In the genomic region with DNA sequence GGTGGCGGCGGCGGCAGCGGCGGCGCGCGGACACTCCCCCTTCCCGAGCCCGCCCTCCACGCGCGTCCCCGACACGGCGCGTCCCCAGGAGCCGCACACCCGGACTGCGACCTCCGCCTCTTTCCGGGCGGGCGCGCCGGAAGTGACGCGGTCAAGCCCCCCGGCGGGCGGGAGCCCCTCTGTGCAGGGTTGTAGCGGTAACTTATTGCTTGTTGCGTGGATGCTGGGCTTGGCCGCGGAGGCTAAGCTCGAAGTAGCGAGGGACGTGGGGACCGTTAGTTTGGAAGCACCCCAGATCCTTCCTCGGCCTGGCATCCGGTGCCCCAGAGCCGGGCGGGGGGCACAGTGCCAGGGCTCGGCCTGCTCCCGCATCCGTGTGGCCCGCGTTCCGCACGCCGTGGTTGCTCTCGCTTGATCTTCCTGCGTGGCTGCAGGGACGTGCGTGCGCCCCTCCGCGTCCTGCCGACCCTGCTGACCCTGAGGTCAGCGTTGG, we compare ENCODE assay signal across 7 mouse cellular contexts. TPM values are rescaled to one million over a fixed set of nuclear protein-coding genes. Genes with fewer than 3 reads are reported as not detected.
DNase-seq lines count a peak whose midpoint lies in the region; ATAC-seq lines count a peak whose summit lies in the region.

Gene Prkacb, minus strand, starts transcription at position 90 of the 493 bp plus-strand sequence.

- peak; percentile 96 for DNase-seq in adrenal gland, postnatal 14 days
- peak; percentile 91 for DNase-seq in embryonic facial prominence, embryonic 11.5 days (ENCODE audit: low spot score)
- DNase-seq in heart, adult 11 months: peak; percentile 99
- peak; percentile 94 for DNase-seq in kidney, adult 18-20 months
- DNase-seq in limb, embryonic 11.5 days (ENCODE audit: low spot score): peak; percentile 92
- DNase-seq in midbrain, embryonic 14.5 days: peak; percentile 96
- peak; percentile 79 to 88 for DNase-seq in spleen, adult 18-20 months

- no peaks in the 10 kb centered on the region for H3K4me1 ChIP-seq in embryonic facial prominence, embryonic 11.5 days (ENCODE audit: control insufficient read depth, insufficient read depth, low read length)
- peaks cover 2% of the 10 kb centered on the region; the same call in 1 of the 2 replicates for H3K4me1 ChIP-seq in limb, embryonic 11.5 days (ENCODE audit: control insufficient read depth, insufficient read depth, low read length)
- H3K4me1 ChIP-seq in midbrain, embryonic 14.5 days (ENCODE audit: control insufficient read depth, insufficient read depth, low read length): peaks cover 18% of the 10 kb centered on the region

- ATAC-seq in embryonic facial prominence, embryonic 11.5 days (replicated peaks; ENCODE audit: insufficient number of reproducible peaks, low FRiP score, low TSS enrichment, low read depth): peak; percentile 95
- ATAC-seq in limb, embryonic 11.5 days (ENCODE audit: insufficient number of reproducible peaks, low FRiP score, low TSS enrichment, low read depth): peak; percentile 94
- peak; percentile 98 for ATAC-seq in midbrain, embryonic 14.5 days (ENCODE audit: low FRiP score, low TSS enrichment)

- H3K27me3 ChIP-seq in embryonic facial prominence, embryonic 11.5 days (ENCODE audit: control insufficient read depth, insufficient read depth, low read length): no peaks in the 10 kb centered on the region
- no peaks in the 10 kb centered on the region for H3K27me3 ChIP-seq in limb, embryonic 11.5 days (ENCODE audit: control insufficient read depth, insufficient read depth, low read length)
- H3K27me3 ChIP-seq in midbrain, embryonic 14.5 days (ENCODE audit: control insufficient read depth, insufficient read depth, low read length): no peaks in the 10 kb centered on the region

- H3K9me3 ChIP-seq in embryonic facial prominence, embryonic 11.5 days (replicated peaks; ENCODE audit: control insufficient read depth, low read length): no peaks in the 10 kb centered on the region
- H3K9me3 ChIP-seq in limb, embryonic 11.5 days (ENCODE audit: control insufficient read depth, low read length): no peaks in the 10 kb centered on the region
- no peaks in the 10 kb centered on the region for H3K9me3 ChIP-seq in midbrain, embryonic 14.5 days (ENCODE audit: control insufficient read depth, low read length)

- under 1% methylated on average over 55 of the region's 60 CpGs for WGBS in embryonic facial prominence, embryonic 11.5 days
- WGBS in limb, embryonic 11.5 days: 0% methylated on average over 55 of the region's 60 CpGs
- WGBS in midbrain, embryonic 14.5 days: 1% methylated on average over 39 of the region's 60 CpGs

- peak within 1 kb of the TSS; percentile 64 for H3K4me2 ChIP-seq in embryonic facial prominence, embryonic 11.5 days (ENCODE audit: low read depth, low read length)
- peak within 1 kb of the TSS; percentile 82 for H3K4me2 ChIP-seq in limb, embryonic 11.5 days (ENCODE audit: low read depth, severe bottlenecking)
- peak within 1 kb of the TSS; percentile 84 for H3K4me2 ChIP-seq in midbrain, embryonic 14.5 days (ENCODE audit: low read length)

- H3K9ac ChIP-seq in embryonic facial prominence, embryonic 11.5 days (replicated peaks; ENCODE audit: low read length): peak within 1 kb of the TSS; percentile 96
- H3K9ac ChIP-seq in limb, embryonic 11.5 days (ENCODE audit: low read length): peak within 1 kb of the TSS; percentile 94
- peak within 1 kb of the TSS; percentile 93 for H3K9ac ChIP-seq in midbrain, embryonic 14.5 days (replicated peaks; ENCODE audit: low read length)

- H3K4me3 ChIP-seq in embryonic facial prominence, embryonic 11.5 days (ENCODE audit: low read depth, low read length): peak within 1 kb of the TSS; percentile 94
- H3K4me3 ChIP-seq in limb, embryonic 11.5 days (ENCODE audit: low read depth, low read length): peak within 1 kb of the TSS; percentile 97
- peak within 1 kb of the TSS; percentile 97 for H3K4me3 ChIP-seq in midbrain, embryonic 14.5 days (replicated peaks; ENCODE audit: low read depth, low read length)

- H3K36me3 ChIP-seq in embryonic facial prominence, embryonic 11.5 days (replicated peaks; ENCODE audit: control insufficient read depth, insufficient read depth, low read depth, low read length): no peaks in the 10 kb centered on the region
- H3K36me3 ChIP-seq in limb, embryonic 11.5 days (ENCODE audit: control insufficient read depth, insufficient read depth, low read length): no peaks in the 10 kb centered on the region
- no peaks in the 10 kb centered on the region for H3K36me3 ChIP-seq in midbrain, embryonic 14.5 days (ENCODE audit: control insufficient read depth, insufficient read depth, low read length)

- H3K27ac ChIP-seq in embryonic facial prominence, embryonic 11.5 days (replicated peaks; ENCODE audit: low read depth, low read length): peak within 1 kb of the TSS; percentile 75
- H3K27ac ChIP-seq in limb, embryonic 11.5 days (replicated peaks; ENCODE audit: low read depth, low read length): peak within 1 kb of the TSS; percentile 74
- H3K27ac ChIP-seq in midbrain, embryonic 14.5 days (replicated peaks; ENCODE audit: low read depth, low read length): peak within 1 kb of the TSS; percentile 96

RNA-seq across cellular contexts. Expression of gene Prkacb, which starts in this region (rescaled TPM):
- 103 and 114 TPM in 2 replicates for total RNA-seq in adrenal gland, postnatal 14 days (2021)
- 78.1 and 80.9 TPM in 2 replicates for polyA plus RNA-seq in embryonic facial prominence, embryonic 11.5 days (2014; fragmentation: Nextera tagmentation; extraction: Ambion mirVana)
- polyA plus RNA-seq in limb, embryonic 11.5 days (2014; fragmentation: Nextera tagmentation; extraction: Ambion mirVana): 73.1 and 76.3 TPM in 2 replicates
- 143 and 186 TPM in 2 replicates for polyA plus RNA-seq in midbrain, embryonic 14.5 days (2014; fragmentation: Nextera tagmentation; extraction: Ambion mirVana)

Comparison
In these comparisons a context has a peak if more than half of its experiments do, and no peak if none do; other contexts are left out.
1. Peak in every context shown above with its lines: DNase-seq, ATAC-seq, H3K4me3 ChIP-seq and H3K27ac ChIP-seq.